Mouse (Mus musculus) left cerebral cortex, adult 8-10 months (tissue): ENCODE data around the gene Setdb1. TPM values are rescaled to one million over a fixed set of nuclear protein-coding genes. Genes with fewer than 3 reads are reported as not detected.

Experiments
- DNase-seq, 2 experiments: peaks; one replicate each; pipeline ENCODE4 v3.0.0; 2022; ENCODE audit warnings: low spot score in 2 of 2
- total RNA-seq, 4 experiments: library from RNA; stranded (reverse); gene quantifications; 2 replicates each; pipeline ENCODE4 v1.2.4; 2022

Setdb1 gene
- total RNA-seq, 4 experiments from 2014 or later = 31.6 to 36.9 (median 34.8) TPM

GRCm38 (mm10) chr3:95294718-95295117 is 62.3 kb downstream of the Setdb1 start:
- no peak for DNase-seq

GRCm38 (mm10) chr3:95294316-95294715 is 62.7 kb downstream of the Setdb1 start:
- no peak for DNase-seq

GRCm38 (mm10) chr3:95293537-95293936 is 63.5 kb downstream of the Setdb1 start:
- DNase-seq = no peak

- no peak for DNase-seq
These were observed 64.1 kb downstream of the Setdb1 start for GRCm38 (mm10) chr3:95292899-95293298.

- DNase-seq = no peak
These were observed 66.0 kb downstream of the Setdb1 start for GRCm38 (mm10) chr3:95291041-95291440.

GRCm38 (mm10) chr3:95290156-95290555 is 66.8 kb downstream of the Setdb1 start:
- DNase-seq = no peak

GRCm38 (mm10) chr3:95289419-95289818 is 67.6 kb downstream of the Setdb1 start:
- DNase-seq = no peak

GRCm38 (mm10) chr3:95287541-95287940 is 69.5 kb downstream of the Setdb1 start:
- no peak for DNase-seq

- no peak for DNase-seq
These were observed 70.5 kb downstream of the Setdb1 start for GRCm38 (mm10) chr3:95286510-95286909.

GRCm38 (mm10) chr3:95286011-95286410 is 71.0 kb downstream of the Setdb1 start:
- no peak for DNase-seq

- no peak for DNase-seq
These were observed 71.6 kb downstream of the Setdb1 start for GRCm38 (mm10) chr3:95285390-95285789.

GRCm38 (mm10) chr3:95284501-95285281 is 72.3 kb downstream of the Setdb1 start:
- no peak for DNase-seq

GRCm38 (mm10) chr3:95284062-95284461 is 72.9 kb downstream of the Setdb1 start:
- no peak for DNase-seq

GRCm38 (mm10) chr3:95283589-95283941 is 73.4 kb downstream of the Setdb1 start:
- DNase-seq = no peak

- peak; percentile 62 to 63 for DNase-seq
These were observed 74.0 kb downstream of the Setdb1 start for GRCm38 (mm10) chr3:95282865-95283588.

GRCm38 (mm10) chr3:95282381-95282864 is 74.6 kb downstream of the Setdb1 start:
- no peak for DNase-seq

GRCm38 (mm10) chr3:95281216-95282126 is 75.5 kb downstream of the Setdb1 start, which contains the start of the genes Mindy1 and Prune1:
Mindy1 (plus strand) TSS chr3:95281345.
Prune1 (minus strand) TSS chr3:95282076.
- DNase-seq = peak; percentile 98

GRCm38 (mm10) chr3:95280747-95281146 is 76.3 kb downstream of the Setdb1 start:
- no peak for DNase-seq

GRCm38 (mm10) chr3:95277149-95277551 is 79.9 kb downstream of the Setdb1 start:
- DNase-seq = no peak

GRCm38 (mm10) chr3:95276428-95276934 is 80.5 kb downstream of the Setdb1 start:
- no peak for DNase-seq

GRCm38 (mm10) chr3:95275161-95275560 is 81.8 kb downstream of the Setdb1 start:
- no peak for DNase-seq
